In the genomic region with DNA sequence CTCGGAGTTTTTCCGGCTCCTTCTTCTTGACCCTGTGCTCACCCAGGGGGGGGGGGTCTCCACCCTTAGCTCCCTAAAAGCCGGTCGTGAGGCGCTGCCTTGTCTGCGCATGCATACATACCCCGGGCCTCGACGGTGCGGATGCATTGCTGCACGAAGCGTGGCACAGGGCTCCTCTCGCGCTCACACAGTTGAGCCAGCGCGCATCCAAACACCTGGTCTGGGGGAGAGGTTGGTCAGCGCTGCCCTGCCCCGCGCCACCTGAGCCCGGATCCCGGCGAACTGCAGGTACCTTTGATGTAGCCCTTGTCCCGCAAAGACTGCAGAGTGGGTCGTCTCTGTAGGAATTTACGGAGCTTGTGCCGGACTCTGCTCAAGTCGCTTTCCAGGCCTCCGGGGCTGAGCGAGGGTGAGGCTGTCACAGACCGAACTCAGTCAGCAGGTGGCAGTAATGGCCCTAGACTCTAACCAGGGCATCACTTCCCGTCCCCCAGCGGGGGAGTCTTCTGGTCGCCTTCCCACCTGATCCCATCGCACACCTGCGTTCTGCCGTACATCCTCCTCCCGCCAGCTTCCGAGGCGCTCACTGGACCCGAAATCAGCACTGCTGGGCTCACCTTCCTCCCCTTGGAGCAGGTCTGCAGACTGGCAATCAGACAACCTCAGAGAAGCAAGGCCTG, we compare ENCODE assay signal across 9 mouse cellular contexts. TPM values are rescaled to one million over a fixed set of nuclear protein-coding genes. Genes with fewer than 3 reads are reported as not detected.
DNase-seq lines count a peak whose midpoint lies in the region; ATAC-seq and TF ChIP-seq lines count a peak whose summit lies in the region.
"Had no signal": no experiment of that assay in that cellular context is flagged by ENCODE, and none has a peak within 500 bp of the region (broad histone marks: within the 10 kb centered on the region; RNA-seq: fewer than 3 reads in every experiment).

No protein-coding gene starts in this region.

- H3K4me2 ChIP-seq in heart, embryonic 14.5 days (ENCODE audit: low read length), result peak overlapping the region; percentile 69
- peak overlapping the region; percentile 44 for H3K4me2 ChIP-seq in midbrain, embryonic 11.5 days

- DNase-seq in MEL (ENCODE audit: low read depth, low spot score), result no peak
- DNase-seq in embryo, embryonic 10 days (ENCODE audit: low spot score), result peak; percentile 84
- DNase-seq in kidney, postnatal 14 days, result peak; percentile 65
- peak; percentile 92 for DNase-seq in midbrain, embryonic 11.5 days (ENCODE audit: low spot score, missing footprints)
- no peak for DNase-seq in natural killer cell, adult 2 months (ENCODE audit: low spot score in 2 of 2)

- WGBS in heart, embryonic 14.5 days, result 19% methylated on average over 40 of the region's 40 CpGs
- 11% methylated on average over 40 of the region's 40 CpGs for WGBS in midbrain, embryonic 11.5 days

- no peak for ATAC-seq in heart, embryonic 14.5 days (ENCODE audit: insufficient number of reproducible peaks, insufficient read depth, low FRiP score, low read depth)
- ATAC-seq in midbrain, embryonic 11.5 days (ENCODE audit: low FRiP score), result 0 out of 2 replicates have a peak, but pooled peaks have one; percentile 34

- TF ChIP-seq CTCF in C2C12 (IDR thresholded peaks at IDR 0.05; ENCODE audit: control insufficient read depth, insufficient read depth, insufficient read length) (peak; percentile 54), MEL (IDR thresholded peaks at IDR 0.05 in 2 of 3, conservative IDR thresholded peaks at IDR 0.05 in 1 of 3; ENCODE audit: control insufficient read depth in 1 of 3, insufficient read depth in 1 of 3, low read depth in 2 of 3, low read length in 3 of 3, poor library complexity in 1 of 3, severe bottlenecking in 1 of 3) (peak in 2 of 3 experiments; percentile 45 to 53; a peak in 4 of 6 replicates)

- no peak overlapping the region for H3K27ac ChIP-seq in MEL (ENCODE audit: control insufficient read depth, low read depth, low read length)
- no peak overlapping the region for H3K27ac ChIP-seq in heart, embryonic 14.5 days (replicated peaks in 1 of 2; ENCODE audit: control insufficient read depth in 1 of 2, insufficient read depth in 1 of 2, low read depth in 2 of 2, low read length in 2 of 2)
- no peak overlapping the region for H3K27ac ChIP-seq in midbrain, embryonic 11.5 days (ENCODE audit: low read depth, low read length)

- H3K4me3 ChIP-seq in C2C12 (ENCODE audit: insufficient read depth, poor library complexity, severe bottlenecking) (no peak overlapping the region), MEL (ENCODE audit: control insufficient read depth in 1 of 2, insufficient read depth in 1 of 2, low read depth in 2 of 2, low read length in 2 of 2) (no peak overlapping the region)
- peak overlapping the region; percentile 7 to 31; a peak in 3 of 4 replicates for H3K4me3 ChIP-seq in heart, embryonic 14.5 days (ENCODE audit: control insufficient read depth in 1 of 2, insufficient read depth in 1 of 2, low read depth in 1 of 2, low read length in 2 of 2)
- H3K4me3 ChIP-seq in midbrain, embryonic 11.5 days (ENCODE audit: low read depth, low read length), result no peak overlapping the region
- H3K4me3 ChIP-seq: erythroblast, embryonic 14.5 days; megakaryocyte, embryonic 14.5 days had no signal

- H3K9me3 ChIP-seq in MEL (replicated peaks; ENCODE audit: insufficient read depth, low read length), result no peaks in the 10 kb centered on the region
- H3K9me3 ChIP-seq in heart, embryonic 14.5 days (ENCODE audit: control insufficient read depth, low read length), result no peaks in the 10 kb centered on the region
- H3K9me3 ChIP-seq in midbrain, embryonic 11.5 days (ENCODE audit: control insufficient read depth, low read length), result no peaks in the 10 kb centered on the region
- H3K9me3 ChIP-seq: megakaryocyte, embryonic 14.5 days had no signal

- no peak overlapping the region for H3ac ChIP-seq in C2C12 (ENCODE audit: control insufficient read depth, insufficient read length, low read depth)

- H3K79me3 ChIP-seq in C2C12 (ENCODE audit: low read depth), result no peaks in the 10 kb centered on the region

- TF ChIP-seq RAD21 in MEL (IDR thresholded peaks at IDR 0.05; ENCODE audit: low read depth, low read length), result peak; percentile 9

- no peaks in the 10 kb centered on the region for H3K4me1 ChIP-seq in MEL (ENCODE audit: control insufficient read depth in 1 of 2, insufficient read depth in 2 of 2, low read length in 2 of 2)
- peaks cover 2 to 11% of the 10 kb centered on the region in 2 experiments; a peak in 2 of 4 replicates for H3K4me1 ChIP-seq in heart, embryonic 14.5 days (ENCODE audit: control insufficient read depth in 2 of 2, insufficient read depth in 2 of 2, low read length in 2 of 2)
- peaks cover 2% of the 10 kb centered on the region; the same call in 1 of the 2 replicates for H3K4me1 ChIP-seq in midbrain, embryonic 11.5 days (ENCODE audit: control insufficient read depth, insufficient read depth, low read length)

- no peak for TF ChIP-seq POLR2A in MEL (IDR thresholded peaks at IDR 0.05; ENCODE audit: control insufficient read depth in 1 of 2, insufficient read depth in 1 of 2, low read depth in 1 of 2, low read length in 2 of 2, poor library complexity in 1 of 2)

- no peak overlapping the region for H3K9ac ChIP-seq in MEL (ENCODE audit: control insufficient read depth, low read depth, low read length, poor library complexity, severe bottlenecking)
- H3K9ac ChIP-seq in heart, embryonic 14.5 days (ENCODE audit: low read length), result no peak overlapping the region; the same call in 1 of the 2 replicates
- no peak overlapping the region for H3K9ac ChIP-seq in midbrain, embryonic 11.5 days (ENCODE audit: low read length)

- no peaks in the 10 kb centered on the region for H3K27me3 ChIP-seq in C2C12 (ENCODE audit: control insufficient read depth, insufficient read depth, insufficient read length)
- H3K27me3 ChIP-seq in MEL (ENCODE audit: control insufficient read depth in 1 of 2, insufficient read depth in 2 of 2, low read length in 2 of 2), result no peaks in the 10 kb centered on the region
- H3K27me3 ChIP-seq in heart, embryonic 14.5 days (ENCODE audit: control insufficient read depth, insufficient read depth, low read length), result peaks cover 17% of the 10 kb centered on the region
- H3K27me3 ChIP-seq in midbrain, embryonic 11.5 days (ENCODE audit: control insufficient read depth, insufficient read depth, low read length), result peaks cover 18% of the 10 kb centered on the region

- H3K79me2 ChIP-seq in C2C12 (ENCODE audit: control insufficient read depth, insufficient read depth) (no peaks in the 10 kb centered on the region), MEL (ENCODE audit: control insufficient read depth, insufficient read depth, low read length, poor library complexity) (no peaks in the 10 kb centered on the region)

- no peak for TF ChIP-seq EP300 in MEL (IDR thresholded peaks at IDR 0.05; ENCODE audit: low read depth in 1 of 2, low read length in 2 of 2)

- H3K36me3 ChIP-seq in C2C12 (ENCODE audit: control insufficient read depth, insufficient read depth), result no peaks in the 10 kb centered on the region
- H3K36me3 ChIP-seq in MEL (ENCODE audit: control insufficient read depth in 1 of 2, insufficient read depth in 2 of 2, low read length in 2 of 2), result no peaks in the 10 kb centered on the region
- 0 out of 2 replicates have a peak, but pooled peaks cover 3% of the 10 kb centered on the region for H3K36me3 ChIP-seq in heart, embryonic 14.5 days (ENCODE audit: control insufficient read depth, insufficient read depth, low read length)
- no peaks in the 10 kb centered on the region for H3K36me3 ChIP-seq in midbrain, embryonic 11.5 days (ENCODE audit: control insufficient read depth, insufficient read depth, low read length)

TF ChIP-seq in C2C12, 6 proteins besides CTCF, POLR2A, EP300 and RAD21:
- TF ChIP-seq MYOD1 (IDR thresholded peaks at IDR 0.05; ENCODE audit: control insufficient read depth, insufficient read length, low read depth) (no peak), MAX (IDR thresholded peaks at IDR 0.05) (no peak), CEBPB (IDR thresholded peaks at IDR 0.05; ENCODE audit: low read depth) (no peak), USF1 (IDR thresholded peaks at IDR 0.05; ENCODE audit: low read depth) (no peak), FOSL1 (IDR thresholded peaks at IDR 0.05; ENCODE audit: insufficient read depth, low read length, poor library complexity, severe bottlenecking) (no peak), MYOG (IDR thresholded peaks at IDR 0.05; ENCODE audit: control insufficient read depth, extremely low read depth, insufficient read length) (no peak)

TF ChIP-seq in MEL, 35 proteins besides CTCF, POLR2A, EP300 and RAD21:
- TF ChIP-seq MAZ (IDR thresholded peaks at IDR 0.05; ENCODE audit: low read depth, low read length), result no peak
- TF ChIP-seq GATA1 (IDR thresholded peaks at IDR 0.05; ENCODE audit: low read depth, low read length), result no peak
- no peak for TF ChIP-seq ETS1 (IDR thresholded peaks at IDR 0.05; ENCODE audit: low read depth, low read length)
- peak; percentile 49 for TF ChIP-seq SMC3 (IDR thresholded peaks at IDR 0.05; ENCODE audit: low read depth, low read length)

RNA-seq across cellular contexts. Expression of a gene that starts 29.6 kb away (rescaled TPM):
- 0.19 TPM for polyA plus RNA-seq in C2C12 (2012; fragmentation: generic; extraction: Trizol)
- 6.3 TPM in 2 replicates for total RNA-seq in MEL (2012; rRNA removed)
- polyA plus RNA-seq in MEL (2012; ENCODE audit: insufficient read depth in 1 of 2, insufficient read length in 2 of 2, low read depth in 1 of 2, low replicate concordance in 2 of 2, missing spikeins in 1 of 2), result 10 to 100 TPM in 1 of 2 experiments, not detected in 1; 15.0 TPM
- 5.6 and 6.5 TPM in 2 replicates for polyA plus RNA-seq in heart, embryonic 14.5 days (2014; fragmentation: Nextera tagmentation; extraction: Ambion mirVana)
- 2.4 and 2.8 TPM in 2 replicates for polyA plus RNA-seq in midbrain, embryonic 11.5 days (2014; fragmentation: Nextera tagmentation; extraction: Ambion mirVana)

Comparison
In these comparisons a context has a peak if more than half of its experiments do, and no peak if none do; other contexts are left out.
1. H3K4me3 ChIP-seq: peak in heart, embryonic 14.5 days (2 of 2); none in C2C12 (single experiment), MEL (0 of 2) and midbrain, embryonic 11.5 days (single experiment).
2. DNase-seq: peak in embryo, embryonic 10 days (single experiment), kidney, postnatal 14 days (single experiment) and midbrain, embryonic 11.5 days (single experiment); none in MEL (single experiment) and natural killer cell, adult 2 months (0 of 2).